Mouse (Mus musculus): ENCODE measurements around the gene Rhoh. TPM values are rescaled to one million over a fixed set of nuclear protein-coding genes. Genes with fewer than 3 reads are reported as not detected.

Gene Rhoh
- polyA plus RNA-seq, 1 experiment = 1.0 TPM

GRCm38 (mm10) chr5:65895764-65896163, 34.8 kb downstream of the Rhoh start:
- DNase-seq (ENCODE audit: low read depth) = no peak

- DNase-seq (ENCODE audit: low read depth) = no peak
Measured at GRCm38 (mm10) chr5:65897731-65898130, 36.7 kb downstream of the Rhoh start.

- DNase-seq (ENCODE audit: low read depth) = no peak
Measured at GRCm38 (mm10) chr5:65898683-65899082, 37.7 kb downstream of the Rhoh start.

- DNase-seq (ENCODE audit: low read depth) = no peak
Measured at GRCm38 (mm10) chr5:65900113-65900512, 39.1 kb downstream of the Rhoh start.

GRCm38 (mm10) chr5:65900862-65901265, 39.9 kb downstream of the Rhoh start:
- no peak for DNase-seq (ENCODE audit: low read depth)

GRCm38 (mm10) chr5:65901868-65902418, 40.9 kb downstream of the Rhoh start:
- no peak for DNase-seq (ENCODE audit: low read depth)

- DNase-seq (ENCODE audit: low read depth) = no peak
Measured at GRCm38 (mm10) chr5:65902811-65903210, 41.8 kb downstream of the Rhoh start.

- no peak for DNase-seq (ENCODE audit: low read depth)
Measured at GRCm38 (mm10) chr5:65904476-65904875, 43.5 kb downstream of the Rhoh start.

- no peak for DNase-seq (ENCODE audit: low read depth)
Measured at GRCm38 (mm10) chr5:65908751-65909150, 47.7 kb downstream of the Rhoh start.

- no peak for DNase-seq (ENCODE audit: low read depth)
Measured at GRCm38 (mm10) chr5:65909321-65909720, 48.3 kb downstream of the Rhoh start.

GRCm38 (mm10) chr5:65910398-65910797, 49.4 kb downstream of the Rhoh start:
- DNase-seq (ENCODE audit: low read depth) = no peak

- DNase-seq (ENCODE audit: low read depth) = no peak
Measured at GRCm38 (mm10) chr5:65911676-65912075, 50.7 kb downstream of the Rhoh start.

GRCm38 (mm10) chr5:65912201-65912600, 51.2 kb downstream of the Rhoh start:
- DNase-seq (ENCODE audit: low read depth) = no peak

- DNase-seq (ENCODE audit: low read depth) = no peak
Measured at GRCm38 (mm10) chr5:65913126-65913525, 52.1 kb downstream of the Rhoh start.

- no peak for DNase-seq (ENCODE audit: low read depth)
Measured at GRCm38 (mm10) chr5:65914342-65914741, 53.3 kb downstream of the Rhoh start.

- no peak for DNase-seq (ENCODE audit: low read depth)
Measured at GRCm38 (mm10) chr5:65916930-65917329, 55.9 kb downstream of the Rhoh start.

GRCm38 (mm10) chr5:65918601-65919000, 57.6 kb downstream of the Rhoh start:
- DNase-seq (ENCODE audit: low read depth) = no peak

- no peak for DNase-seq (ENCODE audit: low read depth)
Measured at GRCm38 (mm10) chr5:65919326-65919725, 58.3 kb downstream of the Rhoh start.

- no peak for DNase-seq (ENCODE audit: low read depth)
Measured at GRCm38 (mm10) chr5:65919904-65920303, 58.9 kb downstream of the Rhoh start.

- DNase-seq (ENCODE audit: low read depth) = no peak
Measured at GRCm38 (mm10) chr5:65920701-65921426, 59.9 kb downstream of the Rhoh start.

GRCm38 (mm10) chr5:65921477-65922138, 60.6 kb downstream of the Rhoh start:
- DNase-seq (ENCODE audit: low read depth) = no peak

- DNase-seq (ENCODE audit: low read depth) = no peak
Measured at GRCm38 (mm10) chr5:65926666-65927065, 65.7 kb downstream of the Rhoh start.

GRCm38 (mm10) chr5:65929162-65929561, 68.1 kb downstream of the Rhoh start:
- no peak for DNase-seq (ENCODE audit: low read depth)
